In the genomic region with DNA sequence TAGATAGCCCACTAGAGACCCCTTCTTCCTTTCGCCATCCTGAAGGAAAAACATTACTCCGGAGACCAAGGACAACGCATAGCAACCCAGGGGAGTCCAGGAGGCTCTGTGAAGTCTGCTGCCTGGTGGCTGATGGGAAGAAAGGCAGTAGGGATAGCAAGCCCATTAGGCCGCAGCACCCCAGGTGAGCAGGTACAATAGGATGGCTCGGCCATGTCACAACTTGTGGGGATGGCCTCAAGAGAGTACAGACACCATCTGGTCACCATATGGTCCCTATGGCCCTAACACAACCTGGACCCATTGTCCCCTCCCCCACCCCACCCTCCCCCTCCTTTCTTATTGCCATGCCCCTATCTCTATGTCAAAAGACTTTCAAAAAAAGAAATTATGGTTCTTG, we compare ENCODE assay signal across 8 mouse cellular contexts. TPM values are rescaled to one million over a fixed set of nuclear protein-coding genes. Genes with fewer than 3 reads are reported as not detected.
DNase-seq lines count a peak whose midpoint lies in the region; ATAC-seq and TF ChIP-seq lines count a peak whose summit lies in the region.

No protein-coding gene starts in this region.

- peaks cover 51% of the 10 kb centered on the region for H3K36me3 ChIP-seq in thymus, adult 2 months (ENCODE audit: control insufficient read depth, insufficient read depth, low read length)
- peaks cover 45% of the 10 kb centered on the region for H3K36me3 ChIP-seq in limb, embryonic 12.5 days

- no peak overlapping the region for H3K4me3 ChIP-seq in thymus, adult 2 months (ENCODE audit: control insufficient read depth, insufficient read depth, low read length)
- H3K4me3 ChIP-seq in limb, embryonic 12.5 days (replicated peaks): peak overlapping the region; percentile 30

- H3K9ac ChIP-seq in limb, embryonic 12.5 days (replicated peaks): 0 out of 2 replicates have a peak overlapping the region, but pooled peaks have one; percentile 40

- TF ChIP-seq POLR2A in thymus, adult 2 months (IDR thresholded peaks at IDR 0.05; ENCODE audit: control insufficient read depth, extremely low read depth, insufficient read depth, low read length, poor library complexity): no peak

- H3K27me3 ChIP-seq in thymus, adult 2 months (ENCODE audit: control insufficient read depth, insufficient read depth, low read length): no peaks in the 10 kb centered on the region
- H3K27me3 ChIP-seq in limb, embryonic 12.5 days: no peaks in the 10 kb centered on the region

- 95% methylated on average over 5 of the region's 5 CpGs for WGBS in thymus, adult 2 months
- 23% methylated on average over 5 of the region's 5 CpGs for WGBS in limb, embryonic 12.5 days

- DNase-seq in embryo, embryonic 10 days (ENCODE audit: low spot score): peak; percentile 33
- no peak for DNase-seq in embryo, embryonic 10.5 days (ENCODE audit: low spot score)
- no peak for DNase-seq in thymus, adult 2 months
- no peak for DNase-seq in thymus, postnatal 0 days (ENCODE audit: low spot score)
- no peak for DNase-seq in ovary, postnatal 10 days (ENCODE audit: low spot score)
- no peak for DNase-seq in urinary bladder, adult 2 months (ENCODE audit: low spot score)
- DNase-seq in adipocyte (ENCODE audit: low spot score): no peak

- no peak for TF ChIP-seq CTCF in thymus, adult 2 months (IDR thresholded peaks at IDR 0.05; ENCODE audit: borderline replicate concordance, control insufficient read depth, extremely low read depth, insufficient read depth, low read length, poor library complexity)

- peak overlapping the region; percentile 89; the same call in 1 of the 2 replicates for H3K27ac ChIP-seq in thymus, adult 2 months (ENCODE audit: control insufficient read depth, insufficient read depth, low read length)
- peak overlapping the region; percentile 93 for H3K27ac ChIP-seq in limb, embryonic 12.5 days

- H3K4me1 ChIP-seq in thymus, adult 2 months (replicated peaks; ENCODE audit: control insufficient read depth, insufficient read depth, low read length): peaks cover 36% of the 10 kb centered on the region
- H3K4me1 ChIP-seq in limb, embryonic 12.5 days (replicated peaks): peaks cover 48% of the 10 kb centered on the region

- no peak for ATAC-seq in limb, embryonic 12.5 days (ENCODE audit: insufficient number of reproducible peaks, insufficient read depth, low FRiP score, low TSS enrichment, low read depth)

- H3K4me2 ChIP-seq in limb, embryonic 12.5 days: peak overlapping the region; percentile 51

- H3K9me3 ChIP-seq in limb, embryonic 12.5 days: no peaks in the 10 kb centered on the region

RNA-seq across cellular contexts. Expression of a gene that starts 4.9 kb away (rescaled TPM):
- 552 and 570 TPM in 2 replicates for polyA plus RNA-seq in thymus, adult 2 months (2012; rRNA removed)
- polyA plus RNA-seq in thymus, postnatal 0 days (2015; fragmentation: Nextera tagmentation; extraction: Ambion mirVana): 139 and 157 TPM in 2 replicates
- 102 and 104 TPM in 2 replicates for polyA plus RNA-seq in limb, embryonic 12.5 days (2016; fragmentation: Nextera tagmentation; extraction: Ambion mirVana)
- 105 and 110 TPM in 2 replicates for polyA plus RNA-seq in urinary bladder, adult 2 months (2012; rRNA removed)

RNA-seq across cellular contexts. Expression of a gene that starts 8.6 kb away (rescaled TPM):
- polyA plus RNA-seq in thymus, adult 2 months (2012; rRNA removed): 0.42 and 0.47 TPM in 2 replicates
- polyA plus RNA-seq in thymus, postnatal 0 days (2015; fragmentation: Nextera tagmentation; extraction: Ambion mirVana): 0.40 and 0.54 TPM in 2 replicates
- 0.30 and 0.37 TPM in 2 replicates for polyA plus RNA-seq in limb, embryonic 12.5 days (2016; fragmentation: Nextera tagmentation; extraction: Ambion mirVana)
- 0.11 and 0.19 TPM in 2 replicates for polyA plus RNA-seq in urinary bladder, adult 2 months (2012; rRNA removed)

RNA-seq across cellular contexts. Expression of a gene that starts 11.9 kb away (rescaled TPM):
- polyA plus RNA-seq in thymus, adult 2 months (2012; rRNA removed): 53.9 and 56.1 TPM in 2 replicates
- 260 and 266 TPM in 2 replicates for polyA plus RNA-seq in thymus, postnatal 0 days (2015; fragmentation: Nextera tagmentation; extraction: Ambion mirVana)
- polyA plus RNA-seq in limb, embryonic 12.5 days (2016; fragmentation: Nextera tagmentation; extraction: Ambion mirVana): 352 and 355 TPM in 2 replicates
- polyA plus RNA-seq in urinary bladder, adult 2 months (2012; rRNA removed): 152 and 156 TPM in 2 replicates

RNA-seq across cellular contexts. Expression of a gene that starts 12.0 kb away (rescaled TPM):
- 23.7 and 25.3 TPM in 2 replicates for polyA plus RNA-seq in thymus, adult 2 months (2012; rRNA removed)
- polyA plus RNA-seq in thymus, postnatal 0 days (2015; fragmentation: Nextera tagmentation; extraction: Ambion mirVana): 58.3 and 60.5 TPM in 2 replicates
- polyA plus RNA-seq in limb, embryonic 12.5 days (2016; fragmentation: Nextera tagmentation; extraction: Ambion mirVana): 61.2 and 71.6 TPM in 2 replicates
- 26.7 and 27.0 TPM in 2 replicates for polyA plus RNA-seq in urinary bladder, adult 2 months (2012; rRNA removed)

RNA-seq across cellular contexts. Expression of a gene that starts 33.8 kb away (rescaled TPM):
- polyA plus RNA-seq in thymus, adult 2 months (2012; rRNA removed): 0.74 and 1.7 TPM in 2 replicates
- polyA plus RNA-seq in thymus, postnatal 0 days (2015; fragmentation: Nextera tagmentation; extraction: Ambion mirVana): 0.38 and 0.75 TPM in 2 replicates
- not detected in 2 replicates for polyA plus RNA-seq in limb, embryonic 12.5 days (2016; fragmentation: Nextera tagmentation; extraction: Ambion mirVana)
- polyA plus RNA-seq in urinary bladder, adult 2 months (2012; rRNA removed): not detected in 2 replicates
